Mouse (Mus musculus) CD4-positive, CD25-positive, alpha-beta regulatory T cell, adult 9 weeks (primary cell): ENCODE measurements around the gene Vmn1r3. TPM values are rescaled to one million over a fixed set of nuclear protein-coding genes. Genes with fewer than 3 reads are reported as not detected.

ENCODE experiments used
- polyA plus RNA-seq: library from polyadenylated mRNA; unstranded; fragments of 100-300 nt; shearing (Covaris generic); gene quantifications from one replicate; pipeline ENCODE4 v1.2.1, GENCODE M21; 2017

The Vmn1r3 gene
- not detected for polyA plus RNA-seq

DNA sequence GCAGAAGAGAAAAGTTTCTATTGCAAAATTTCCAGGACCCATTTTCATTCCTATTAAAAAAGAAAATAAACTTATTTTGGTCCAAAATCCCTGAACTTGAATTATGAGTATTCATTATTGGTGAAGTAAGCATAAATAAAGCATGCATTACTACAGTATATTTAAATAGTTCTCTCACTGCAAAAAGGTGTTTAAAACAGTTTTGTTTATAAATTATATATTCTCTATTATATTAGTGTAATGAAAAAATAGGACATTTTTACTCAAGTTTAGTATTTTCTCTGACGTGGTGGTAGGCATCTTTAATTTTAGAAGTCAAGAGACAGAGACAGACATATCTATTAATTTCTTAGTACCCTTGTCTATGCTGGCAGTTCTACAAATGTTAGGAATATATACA lies at the start of gene Vmn1r3:
Vmn1r3 (minus strand) TSS at position 101 of the 400 bp plus-strand sequence.

DNA sequence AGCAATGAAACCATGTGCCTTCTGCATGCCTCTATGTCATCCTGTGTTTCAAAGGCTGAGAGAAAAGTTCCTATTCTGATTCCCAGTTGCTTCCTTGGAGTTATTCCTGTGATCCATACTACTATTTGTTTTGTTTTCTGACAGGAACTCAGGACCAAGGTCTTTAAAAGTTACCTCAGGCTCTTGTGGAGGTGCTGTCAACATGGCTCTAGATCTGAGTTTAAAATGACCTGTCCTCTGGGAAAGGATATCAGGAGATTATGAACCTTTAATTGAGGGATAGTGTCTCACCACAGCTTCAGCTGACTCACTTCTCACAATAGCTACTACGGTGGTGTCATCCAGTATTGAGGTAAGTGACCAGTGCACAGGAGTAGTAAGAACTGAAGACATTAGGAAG lies 18.1 kb downstream of the Vmn1r3 start, which contains the start of gene Vmn1r2:
Vmn1r2 (plus strand) TSS at position 301 of the 400 bp plus-strand sequence.

Other genes with a start within 250 kb of the Vmn1r3 start
- not detected for gene Vmn1r2, start 18.0 kb downstream of the Vmn1r3 start, polyA plus RNA-seq